Mouse (Mus musculus): ENCODE data around the gene Emc6. TPM values are rescaled to one million over a fixed set of nuclear protein-coding genes. Genes with fewer than 3 reads are reported as not detected.

Gene Emc6
- total and polyA plus RNA-seq, 2 experiments from 2014 or later: 132 to 178 TPM

GRCm38 (mm10) chr11:73131020-73131419 is 45.8 kb downstream of the Emc6 start:
- Histone ChIP-seq H3K4me2 (ENCODE audit: low read depth, low read length) (no peak overlapping the region), H3K27me3 (ENCODE audit: control insufficient read depth, insufficient read depth, low read length) (no peaks in the 10 kb centered on the region), H3K4me1 (ENCODE audit: control insufficient read depth, insufficient read depth) (peaks cover 22% of the 10 kb centered on the region), H3K9me3 (replicated peaks; ENCODE audit: control insufficient read depth, low read length) (no peaks in the 10 kb centered on the region), H3K4me3 (ENCODE audit: low read depth, low read length) (no peak overlapping the region), H3K27ac (ENCODE audit: low read depth) (no peak overlapping the region), H3K36me3 (replicated peaks; ENCODE audit: control insufficient read depth, insufficient read depth, low read length) (peaks cover 13% of the 10 kb centered on the region; the same call in 1 of the 2 replicates), H3K9ac (replicated peaks; ENCODE audit: low read depth, low read length) (no peak overlapping the region)
- WGBS: 61% methylated on average over 7 of the region's 7 CpGs
- DNase-seq (ENCODE audit: low spot score): peak; percentile 26
- TF ChIP-seq CTCF (IDR thresholded peaks at IDR 0.05; ENCODE audit: low read depth): peak; percentile 57
- TF ChIP-seq EP300 (IDR thresholded peaks at IDR 0.05; ENCODE audit: low read depth): no peak
- ATAC-seq (ENCODE audit: insufficient read depth, low read depth): peak; percentile 63; the same call in 1 of the 2 replicates

DNA sequence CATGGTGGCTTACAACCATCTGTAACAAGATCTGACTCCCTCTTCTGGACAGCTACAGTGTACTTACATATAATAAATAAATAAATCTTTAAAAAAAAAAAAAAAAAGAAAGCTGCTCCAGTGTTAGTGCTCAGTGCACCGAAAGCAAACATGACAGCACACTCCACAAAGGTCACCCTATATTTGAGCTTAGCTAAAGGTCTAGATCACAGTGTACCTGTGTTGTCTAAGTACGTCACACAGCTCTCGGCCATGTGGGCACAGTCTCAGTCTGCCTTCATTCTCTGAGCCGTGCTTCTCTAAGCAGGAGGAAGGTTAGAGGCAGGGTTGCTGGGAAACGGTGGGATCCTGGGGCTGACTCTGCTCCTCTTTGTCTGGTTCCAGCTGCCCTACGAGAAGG is 50.3 kb downstream of the Emc6 start:
- no peak overlapping the region for H3K27ac ChIP-seq (ENCODE audit: low read depth)
- H3K4me2 ChIP-seq (ENCODE audit: low read depth, low read length): no peak overlapping the region
- H3K4me3 ChIP-seq (ENCODE audit: low read depth, low read length): no peak overlapping the region
- no peaks in the 10 kb centered on the region for H3K36me3 ChIP-seq (replicated peaks; ENCODE audit: control insufficient read depth, insufficient read depth, low read length)
- H3K27me3 ChIP-seq (ENCODE audit: control insufficient read depth, insufficient read depth, low read length): no peaks in the 10 kb centered on the region
- no peak overlapping the region for H3K9ac ChIP-seq (replicated peaks; ENCODE audit: low read depth, low read length)
- ATAC-seq (ENCODE audit: insufficient read depth, low read depth) (no peak), DNase-seq (ENCODE audit: low spot score) (no peak)
- WGBS: 90% methylated on average over 6 of the region's 6 CpGs
- 0 out of 2 replicates have a peak, but pooled peaks cover 4% of the 10 kb centered on the region for H3K4me1 ChIP-seq (ENCODE audit: control insufficient read depth, insufficient read depth)
- no peaks in the 10 kb centered on the region for H3K9me3 ChIP-seq (replicated peaks; ENCODE audit: control insufficient read depth, low read length)
- TF ChIP-seq CTCF (IDR thresholded peaks at IDR 0.05; ENCODE audit: low read depth): no peak

Other genes starting within 250 kb of the Emc6 start
- gene Atp2a3, start 215.9 kb downstream of the Emc6 start, total RNA-seq (2014; rRNA removed; ENCODE audit: low replicate concordance): 3.8 and 9.7 TPM in 2 replicates
- gene Atp2a3, start 215.9 kb downstream of the Emc6 start, polyA plus RNA-seq (2015; fragmentation: Nextera tagmentation; extraction: Ambion mirVana): 2.6 and 3.1 TPM in 2 replicates
- 1.4 and 24.8 TPM in 2 replicates for gene P2rx1, start 177.9 kb downstream of the Emc6 start, total RNA-seq (2014; rRNA removed; ENCODE audit: low replicate concordance)
- 0.71 and 1.0 TPM in 2 replicates for gene P2rx1, start 177.9 kb downstream of the Emc6 start, polyA plus RNA-seq (2015; fragmentation: Nextera tagmentation; extraction: Ambion mirVana)
- 0.62 and 4.9 TPM in 2 replicates for gene Camkk1, start 158.0 kb downstream of the Emc6 start, total RNA-seq (2014; rRNA removed; ENCODE audit: low replicate concordance)
- 0.68 and 1.1 TPM in 2 replicates for gene Camkk1, start 158.0 kb downstream of the Emc6 start, polyA plus RNA-seq (2015; fragmentation: Nextera tagmentation; extraction: Ambion mirVana)
- gene Ncbp3, start 129.3 kb downstream of the Emc6 start, total RNA-seq (2014; rRNA removed; ENCODE audit: low replicate concordance): 7.1 and 8.9 TPM in 2 replicates
- 6.6 and 7.0 TPM in 2 replicates for gene Ncbp3, start 129.3 kb downstream of the Emc6 start, polyA plus RNA-seq (2015; fragmentation: Nextera tagmentation; extraction: Ambion mirVana)
- 0.58 TPM in 1 of 2 replicates, not detected in the other for gene Itgae, start 86.5 kb downstream of the Emc6 start, total RNA-seq (2014; rRNA removed; ENCODE audit: low replicate concordance)
- gene Itgae, start 86.5 kb downstream of the Emc6 start, polyA plus RNA-seq (2015; fragmentation: Nextera tagmentation; extraction: Ambion mirVana): 0.04 and 0.12 TPM in 2 replicates
- 2.4 and 6.0 TPM in 2 replicates for gene Haspin, start 38.7 kb downstream of the Emc6 start, total RNA-seq (2014; rRNA removed; ENCODE audit: low replicate concordance)
- gene Haspin, start 38.7 kb downstream of the Emc6 start, polyA plus RNA-seq (2015; fragmentation: Nextera tagmentation; extraction: Ambion mirVana): 3.0 and 4.0 TPM in 2 replicates
- gene P2rx5, start 16.6 kb downstream of the Emc6 start, total RNA-seq (2014; rRNA removed; ENCODE audit: low replicate concordance): 2.0 and 4.3 TPM in 2 replicates
- 1.6 and 1.7 TPM in 2 replicates for gene P2rx5, start 16.6 kb downstream of the Emc6 start, polyA plus RNA-seq (2015; fragmentation: Nextera tagmentation; extraction: Ambion mirVana)
- gene Tax1bp3, start within 50 bp of the Emc6 start, total RNA-seq (2014; rRNA removed; ENCODE audit: low replicate concordance): 103 and 144 TPM in 2 replicates
- gene Tax1bp3, start within 50 bp of the Emc6 start, polyA plus RNA-seq (2015; fragmentation: Nextera tagmentation; extraction: Ambion mirVana): 217 and 224 TPM in 2 replicates
- gene Ctns, start 22.0 kb upstream of the Emc6 start, total RNA-seq (2014; rRNA removed; ENCODE audit: low replicate concordance): 17.0 and 17.3 TPM in 2 replicates
- 10.3 and 10.7 TPM in 2 replicates for gene Ctns, start 22.0 kb upstream of the Emc6 start, polyA plus RNA-seq (2015; fragmentation: Nextera tagmentation; extraction: Ambion mirVana)
- gene Shpk, start 22.4 kb upstream of the Emc6 start, total RNA-seq (2014; rRNA removed; ENCODE audit: low replicate concordance): 0.08 and 1.9 TPM in 2 replicates
- 0.77 and 0.95 TPM in 2 replicates for gene Shpk, start 22.4 kb upstream of the Emc6 start, polyA plus RNA-seq (2015; fragmentation: Nextera tagmentation; extraction: Ambion mirVana)
- gene Trpv1, start 57.3 kb upstream of the Emc6 start, total RNA-seq (2014; rRNA removed; ENCODE audit: low replicate concordance): 3.1 TPM in 1 of 2 replicates, not detected in the other
- gene Trpv1, start 57.3 kb upstream of the Emc6 start, polyA plus RNA-seq (2015; fragmentation: Nextera tagmentation; extraction: Ambion mirVana): 0.07 TPM in 1 of 2 replicates, not detected in the other
- gene Trpv3, start 90.4 kb upstream of the Emc6 start, total RNA-seq (2014; rRNA removed; ENCODE audit: low replicate concordance): 0.04 TPM in 1 of 2 replicates, not detected in the other
- gene Trpv3, start 90.4 kb upstream of the Emc6 start, polyA plus RNA-seq (2015; fragmentation: Nextera tagmentation; extraction: Ambion mirVana): 0.07 and 0.08 TPM in 2 replicates
- not detected in 2 replicates for gene Aspa, start 152.6 kb upstream of the Emc6 start, total RNA-seq (2014; rRNA removed; ENCODE audit: low replicate concordance)
- gene Aspa, start 152.6 kb upstream of the Emc6 start, polyA plus RNA-seq (2015; fragmentation: Nextera tagmentation; extraction: Ambion mirVana): 0.23 and 0.37 TPM in 2 replicates
- not detected in 2 replicates for gene Gm49340, start 152.7 kb upstream of the Emc6 start, total RNA-seq (2014; rRNA removed; ENCODE audit: low replicate concordance)
- not detected in 2 replicates for gene Gm49340, start 152.7 kb upstream of the Emc6 start, polyA plus RNA-seq (2015; fragmentation: Nextera tagmentation; extraction: Ambion mirVana)
- gene Spata22, start 152.7 kb upstream of the Emc6 start, total RNA-seq (2014; rRNA removed; ENCODE audit: low replicate concordance): not detected in 2 replicates
- not detected in 2 replicates for gene Spata22, start 152.7 kb upstream of the Emc6 start, polyA plus RNA-seq (2015; fragmentation: Nextera tagmentation; extraction: Ambion mirVana)
- not detected in 2 replicates for gene Olfr20, start 173.7 kb upstream of the Emc6 start, total RNA-seq (2014; rRNA removed; ENCODE audit: low replicate concordance)
- not detected in 2 replicates for gene Olfr20, start 173.7 kb upstream of the Emc6 start, polyA plus RNA-seq (2015; fragmentation: Nextera tagmentation; extraction: Ambion mirVana)
- gene Olfr376, start 194.2 kb upstream of the Emc6 start, total RNA-seq (2014; rRNA removed; ENCODE audit: low replicate concordance): not detected in 2 replicates
- not detected in 2 replicates for gene Olfr376, start 194.2 kb upstream of the Emc6 start, polyA plus RNA-seq (2015; fragmentation: Nextera tagmentation; extraction: Ambion mirVana)
- not detected in 2 replicates for gene Olfr1, start 222.6 kb upstream of the Emc6 start, total RNA-seq (2014; rRNA removed; ENCODE audit: low replicate concordance)
- not detected in 2 replicates for gene Olfr1, start 222.6 kb upstream of the Emc6 start, polyA plus RNA-seq (2015; fragmentation: Nextera tagmentation; extraction: Ambion mirVana)

Data from heart, postnatal 0 days (tissue).